Mouse (Mus musculus) liver, embryonic 14.5 days (tissue): ENCODE data around the gene Zfp617.

Experiments
- CTCF ChIP-seq: IDR thresholded peaks from 2 replicates; pipeline ENCODE4 v1.5.1; 2016; ENCODE audit warnings: antibody characterized with exemption, low read depth, control low read depth
- EP300 ChIP-seq: IDR thresholded peaks from 2 replicates; pipeline ENCODE4 v1.6.1; 2016; ENCODE audit warnings: antibody characterized with exemption, low read depth

GRCm38 (mm10) chr8:71922567-71923401, 14.3 kb downstream of the Zfp617 start:
- TF ChIP-seq CTCF, result no peak
- TF ChIP-seq EP300, result 0 out of 2 replicates have a peak, but pooled peaks have one; percentile 19
